Comparison of ENCODE assay signal across 9 mouse cellular contexts in genomic region chr10:120474301-120474700, GRCm38 (mm10). TPM values are rescaled to one million over a fixed set of nuclear protein-coding genes. Genes with fewer than 3 reads are reported as not detected.
DNase-seq lines count a peak whose midpoint lies in the region; ATAC-seq lines count a peak whose summit lies in the region.
"Had no signal": no experiment of that assay in that cellular context is flagged by ENCODE, and none has a peak within 500 bp of the region (broad histone marks: within the 10 kb centered on the region; RNA-seq: fewer than 3 reads in every experiment).

No protein-coding gene starts in this region.

- peak; percentile 19 to 27 for DNase-seq in cerebellum, postnatal 10 days
- DNase-seq in adrenal gland, postnatal 36 days, result peak; percentile 35 to 51
- DNase-seq in retina, embryonic 14.5 days (ENCODE audit: low spot score), result peak; percentile 60
- DNase-seq in frontal cortex, postnatal 25 days (ENCODE audit: low spot score in 2 of 2), result no peak

- 0% methylated on average over 20 of the region's 20 CpGs for WGBS in heart, embryonic 16.5 days
- WGBS in limb, embryonic 12.5 days, result under 1% methylated on average over 20 of the region's 20 CpGs

- peak overlapping the region; percentile 79 for H3K9ac ChIP-seq in heart, embryonic 16.5 days (ENCODE audit: low read length)
- H3K9ac ChIP-seq in limb, embryonic 12.5 days (replicated peaks), result peak overlapping the region; percentile 100

- no peaks in the 10 kb centered on the region for H3K27me3 ChIP-seq in heart, embryonic 16.5 days (ENCODE audit: control insufficient read depth, insufficient read depth, low read length)
- H3K27me3 ChIP-seq in limb, embryonic 12.5 days, result no peaks in the 10 kb centered on the region

- no peak for ATAC-seq in cerebellum, adult (ENCODE audit: insufficient number of reproducible peaks, low FRiP score, low TSS enrichment)
- ATAC-seq in heart, embryonic 16.5 days (replicated peaks; ENCODE audit: extremely low read depth, insufficient read depth, low FRiP score), result no peak
- no peak for ATAC-seq in limb, embryonic 12.5 days (ENCODE audit: insufficient number of reproducible peaks, insufficient read depth, low FRiP score, low TSS enrichment, low read depth)
- ATAC-seq in granulocyte monocyte progenitor cell, adult 5-6 weeks (replicated peaks; ENCODE audit: poor library complexity, severe bottlenecking), result no peak

- peak overlapping the region; percentile 69 for H3K4me3 ChIP-seq in heart, embryonic 16.5 days (ENCODE audit: low read length)
- peak overlapping the region; percentile 97 for H3K4me3 ChIP-seq in limb, embryonic 12.5 days (replicated peaks)

- peak overlapping the region; percentile 100 for H3K4me2 ChIP-seq in heart, embryonic 16.5 days (ENCODE audit: low read depth, low read length)
- peak overlapping the region; percentile 88 for H3K4me2 ChIP-seq in limb, embryonic 12.5 days

- peaks cover 4% of the 10 kb centered on the region; the same call in 1 of the 2 replicates for H3K4me1 ChIP-seq in heart, embryonic 16.5 days (ENCODE audit: control insufficient read depth, insufficient read depth, low read length)
- peaks cover 18% of the 10 kb centered on the region for H3K4me1 ChIP-seq in limb, embryonic 12.5 days (replicated peaks)

- H3K36me3 ChIP-seq in heart, embryonic 16.5 days (ENCODE audit: control insufficient read depth, insufficient read depth), result no peaks in the 10 kb centered on the region
- peaks cover 23% of the 10 kb centered on the region for H3K36me3 ChIP-seq in limb, embryonic 12.5 days

- H3K9me3 ChIP-seq in heart, embryonic 16.5 days (replicated peaks; ENCODE audit: control insufficient read depth, low read length), result no peaks in the 10 kb centered on the region
- no peaks in the 10 kb centered on the region for H3K9me3 ChIP-seq in limb, embryonic 12.5 days

- H3K27ac ChIP-seq in heart, embryonic 16.5 days (ENCODE audit: low read length), result no peak overlapping the region
- peak overlapping the region; percentile 99 for H3K27ac ChIP-seq in limb, embryonic 12.5 days

RNA-seq across cellular contexts. Expression of gene Hmga2, which starts 2.0 kb away (rescaled TPM):
- total RNA-seq in adrenal gland, postnatal 36 days (2021), result 1 to 10 TPM; 4.4 to 5.2 TPM
- polyA plus RNA-seq in heart, embryonic 16.5 days (2015; fragmentation: Nextera tagmentation; extraction: Ambion mirVana), result 1.8 and 2.2 TPM in 2 replicates
- 128 and 132 TPM in 2 replicates for polyA plus RNA-seq in limb, embryonic 12.5 days (2016; fragmentation: Nextera tagmentation; extraction: Ambion mirVana)
- total RNA-seq in granulocyte monocyte progenitor cell, adult 5-6 weeks (2014; fragmentation: Nextera tagmentation), result 0.60 and 4.5 TPM in 2 replicates
- total RNA-seq in granulocyte monocyte progenitor cell, adult 5-6 weeks (2017), result 0.15 and 0.78 TPM in 2 replicates
- polyA plus RNA-seq: spleen, adult 2 months had no signal

Comparison
In these comparisons a context has a peak if more than half of its experiments do, and no peak if none do; other contexts are left out.
1. DNase-seq: peak in cerebellum, postnatal 10 days (2 of 2), adrenal gland, postnatal 36 days (2 of 2) and retina, embryonic 14.5 days (single experiment); none in frontal cortex, postnatal 25 days (0 of 2).